Mouse (Mus musculus) gastrocnemius, adult 18-20 months (tissue): Measurements from ENCODE around the gene Klf8. TPM values are rescaled to one million over a fixed set of nuclear protein-coding genes. Genes with fewer than 3 reads are reported as not detected.
"Not testable (repeated sequence)": the region's sequence is repeated elsewhere in the genome, so short reads cannot be mapped to it uniquely, and the experiment has no call there.

Source experiments
- DNase-seq: peaks from one replicate; pipeline ENCODE4 v3.0.0; 2021; ENCODE audit warnings: low spot score
- long read RNA-seq, 2 experiments: library from polyadenylated mRNA; stranded (forward); transcript quantifications; one replicate each; pipeline ENCODE4 v2.0.0; 2021
- total RNA-seq, 2 experiments: library from RNA; stranded (reverse); gene quantifications; 2 replicates each; pipeline ENCODE4 v1.2.3; 2021

The Klf8 gene
- total RNA-seq, result under 1 TPM; 0.14 to 0.24 TPM
- long read RNA-seq, experiment 1, result 0 reads
- long read RNA-seq, experiment 2, result 0 reads

GRCm38 (mm10) chrX:153237304-153237919, at the start of gene Klf8:
Gene Klf8, plus strand, starts transcription at chrX:153237466.
- no peak for DNase-seq

- DNase-seq, result not testable (repeated sequence)
Measured at GRCm38 (mm10) chrX:153199185-153199584, 38.1 kb upstream of the Klf8 start.

- DNase-seq, result no peak
Measured at GRCm38 (mm10) chrX:153211101-153211500, 26.2 kb upstream of the Klf8 start.

- DNase-seq, result no peak
Measured at GRCm38 (mm10) chrX:153231240-153231639, 6.0 kb upstream of the Klf8 start.

- DNase-seq, result no peak
Measured at GRCm38 (mm10) chrX:153233255-153233654, 4.0 kb upstream of the Klf8 start.

- DNase-seq, result no peak
Measured at GRCm38 (mm10) chrX:153237920-153238504, 746 bp downstream of the Klf8 start.

GRCm38 (mm10) chrX:153254256-153254655, 17.0 kb downstream of the Klf8 start:
- no peak for DNase-seq

GRCm38 (mm10) chrX:153255504-153255903, 18.2 kb downstream of the Klf8 start:
- no peak for DNase-seq

GRCm38 (mm10) chrX:153282185-153282584, 44.9 kb downstream of the Klf8 start:
- DNase-seq, result no peak

GRCm38 (mm10) chrX:153311356-153311755, 74.1 kb downstream of the Klf8 start:
- DNase-seq, result no peak

GRCm38 (mm10) chrX:153323105-153323504, 85.8 kb downstream of the Klf8 start:
- no peak for DNase-seq

- not testable (repeated sequence) for DNase-seq
Measured at GRCm38 (mm10) chrX:153334140-153334539, 96.9 kb downstream of the Klf8 start.

GRCm38 (mm10) chrX:153359331-153360215, 122.3 kb downstream of the Klf8 start:
- DNase-seq, result peak; percentile 3

GRCm38 (mm10) chrX:153360216-153360590, 122.9 kb downstream of the Klf8 start:
- no peak for DNase-seq

GRCm38 (mm10) chrX:153360666-153361269, 123.5 kb downstream of the Klf8 start:
- no peak for DNase-seq

- peak; percentile 42 for DNase-seq
Measured at GRCm38 (mm10) chrX:153366754-153367153, 129.5 kb downstream of the Klf8 start.

GRCm38 (mm10) chrX:153369780-153370179, 132.5 kb downstream of the Klf8 start:
- DNase-seq, result no peak

GRCm38 (mm10) chrX:153375105-153375504, 137.8 kb downstream of the Klf8 start:
- DNase-seq, result no peak

GRCm38 (mm10) chrX:153381753-153382152, 144.5 kb downstream of the Klf8 start:
- no peak for DNase-seq

GRCm38 (mm10) chrX:153389291-153389690, 152.0 kb downstream of the Klf8 start:
- DNase-seq, result no peak

GRCm38 (mm10) chrX:153417067-153417466, 179.8 kb downstream of the Klf8 start:
- no peak for DNase-seq
